ENCODE assay signal across 7 mouse cellular contexts in genomic region chr13:64152241-64152669, GRCm38 (mm10). TPM values are rescaled to one million over a fixed set of nuclear protein-coding genes. Genes with fewer than 3 reads are reported as not detected.
DNase-seq lines count a peak whose midpoint lies in the region; ATAC-seq and TF ChIP-seq lines count a peak whose summit lies in the region.

No protein-coding gene starts in this region.

- peak overlapping the region; percentile 95 for H3K27ac ChIP-seq in embryonic facial prominence, embryonic 10.5 days (replicated peaks)
- H3K27ac ChIP-seq in limb, embryonic 14.5 days (replicated peaks; ENCODE audit: low read depth, low read length), result peak overlapping the region; percentile 85
- H3K27ac ChIP-seq in midbrain, embryonic 16.5 days (ENCODE audit: low read length), result peak overlapping the region; percentile 48; the same call in 1 of the 2 replicates
- peak overlapping the region; percentile 75 for H3K27ac ChIP-seq in spleen, adult 2 months (ENCODE audit: insufficient read depth, low read length)

- ATAC-seq in limb, embryonic 14.5 days (ENCODE audit: low FRiP score, low read depth), result peak; percentile 7
- ATAC-seq in midbrain, embryonic 16.5 days, result peak; percentile 61

- no peak for TF ChIP-seq POLR2A in limb, embryonic 14.5 days (IDR thresholded peaks at IDR 0.05; ENCODE audit: borderline replicate concordance, extremely low read depth, insufficient read depth, insufficient read length)
- TF ChIP-seq POLR2A in spleen, adult 2 months (IDR thresholded peaks at IDR 0.05; ENCODE audit: low read depth, low read length), result peak; percentile 44; the same call in 1 of the 2 replicates

- H3K27me3 ChIP-seq in embryonic facial prominence, embryonic 10.5 days (replicated peaks; ENCODE audit: low read depth, poor library complexity, severe bottlenecking), result no peaks in the 10 kb centered on the region
- no peaks in the 10 kb centered on the region for H3K27me3 ChIP-seq in limb, embryonic 14.5 days (ENCODE audit: control insufficient read depth, insufficient read depth, low read length)
- H3K27me3 ChIP-seq in midbrain, embryonic 16.5 days (ENCODE audit: control insufficient read depth, insufficient read depth, low read depth, low read length), result no peaks in the 10 kb centered on the region
- no peaks in the 10 kb centered on the region for H3K27me3 ChIP-seq in spleen, adult 2 months (ENCODE audit: control insufficient read depth, insufficient read depth, low read length)

- H3K9me3 ChIP-seq in embryonic facial prominence, embryonic 10.5 days, result no peaks in the 10 kb centered on the region
- no peaks in the 10 kb centered on the region for H3K9me3 ChIP-seq in limb, embryonic 14.5 days (ENCODE audit: control insufficient read depth, low read length)
- no peaks in the 10 kb centered on the region for H3K9me3 ChIP-seq in midbrain, embryonic 16.5 days (replicated peaks; ENCODE audit: control insufficient read depth, low read length, poor library complexity, severe bottlenecking)

- peak overlapping the region; percentile 85 for H3K4me2 ChIP-seq in limb, embryonic 14.5 days (replicated peaks; ENCODE audit: low read depth, low read length, severe bottlenecking)
- peak overlapping the region; percentile 88 for H3K4me2 ChIP-seq in midbrain, embryonic 16.5 days (ENCODE audit: low read length)

- no peaks in the 10 kb centered on the region; the same call in 1 of the 2 replicates for H3K36me3 ChIP-seq in embryonic facial prominence, embryonic 10.5 days (replicated peaks)
- H3K36me3 ChIP-seq in limb, embryonic 14.5 days (ENCODE audit: control insufficient read depth, insufficient read depth, low read length), result no peaks in the 10 kb centered on the region
- no peaks in the 10 kb centered on the region for H3K36me3 ChIP-seq in midbrain, embryonic 16.5 days (ENCODE audit: control insufficient read depth, insufficient read depth, low read length)
- no peaks in the 10 kb centered on the region for H3K36me3 ChIP-seq in spleen, adult 2 months (ENCODE audit: control insufficient read depth, insufficient read depth, low read length)

- DNase-seq in adrenal gland, postnatal 10 days, result peak; percentile 92
- DNase-seq in embryonic facial prominence, embryonic 10.5 days (ENCODE audit: low spot score), result peak; percentile 91
- peak; percentile 99 for DNase-seq in heart, adult 11 months
- DNase-seq in kidney, adult 18-20 months, result peak; percentile 88
- peak; percentile 86 for DNase-seq in limb, embryonic 14.5 days (ENCODE audit: low spot score)
- DNase-seq in spleen, adult 2 months (ENCODE audit: low read depth in 1 of 2, low spot score in 2 of 2), result peak; percentile 52 to 86

- under 1% methylated on average over 42 of the region's 42 CpGs for WGBS in embryonic facial prominence, embryonic 10.5 days
- under 1% methylated on average over 26 of the region's 42 CpGs for WGBS in limb, embryonic 14.5 days
- 0% methylated on average over 36 of the region's 42 CpGs for WGBS in midbrain, embryonic 16.5 days
- under 1% methylated on average over 42 of the region's 42 CpGs for WGBS in spleen, adult 2 months

- peak overlapping the region; percentile 69 for H3K9ac ChIP-seq in limb, embryonic 14.5 days (ENCODE audit: low read depth, low read length, severe bottlenecking)
- H3K9ac ChIP-seq in midbrain, embryonic 16.5 days (ENCODE audit: low read depth, low read length), result peak overlapping the region; percentile 59

- peak overlapping the region; percentile 96 for H3K4me3 ChIP-seq in embryonic facial prominence, embryonic 10.5 days
- H3K4me3 ChIP-seq in limb, embryonic 14.5 days (replicated peaks; ENCODE audit: low read length), result peak overlapping the region; percentile 89
- peak overlapping the region; percentile 80 for H3K4me3 ChIP-seq in midbrain, embryonic 16.5 days (ENCODE audit: low read depth, low read length)
- peak overlapping the region; percentile 96 for H3K4me3 ChIP-seq in spleen, adult 2 months (ENCODE audit: extremely low read depth, insufficient read depth, insufficient read length)

- TF ChIP-seq CTCF in spleen, adult 2 months (IDR thresholded peaks at IDR 0.05; ENCODE audit: extremely low read depth, insufficient read depth, insufficient read length, insufficient replicate concordance), result no peak

- peaks cover 50% of the 10 kb centered on the region for H3K4me1 ChIP-seq in embryonic facial prominence, embryonic 10.5 days
- H3K4me1 ChIP-seq in limb, embryonic 14.5 days (ENCODE audit: control insufficient read depth, insufficient read depth, low read length), result peaks cover 17% of the 10 kb centered on the region
- peaks cover 6% of the 10 kb centered on the region for H3K4me1 ChIP-seq in midbrain, embryonic 16.5 days (ENCODE audit: control insufficient read depth, insufficient read depth, low read length)
- no peaks in the 10 kb centered on the region; the same call in 1 of the 2 replicates for H3K4me1 ChIP-seq in spleen, adult 2 months (ENCODE audit: control insufficient read depth, insufficient read depth, insufficient read length)

RNA-seq across cellular contexts. Expression of gene Zfp367, which starts 0.7 kb away (rescaled TPM):
- 10 to 100 TPM; 19.0 to 19.6 TPM for total RNA-seq in adrenal gland, postnatal 10 days (2021)
- polyA plus RNA-seq in embryonic facial prominence, embryonic 10.5 days (2016; fragmentation: Nextera tagmentation; extraction: Ambion mirVana), result 13.5 and 14.0 TPM in 2 replicates
- polyA plus RNA-seq in limb, embryonic 14.5 days (2012; rRNA removed), result 14.2 and 17.2 TPM in 2 replicates
- polyA plus RNA-seq in limb, embryonic 14.5 days (2014; fragmentation: Nextera tagmentation; extraction: Ambion mirVana), result 20.2 and 21.0 TPM in 2 replicates
- 3.8 and 4.6 TPM in 2 replicates for polyA plus RNA-seq in midbrain, embryonic 16.5 days (2015; fragmentation: Nextera tagmentation; extraction: Ambion mirVana)
- polyA plus RNA-seq in spleen, adult 2 months (2012; rRNA removed), result 4.4 and 5.8 TPM in 2 replicates

RNA-seq across cellular contexts. Expression of gene Habp4, which starts 9.4 kb away (rescaled TPM):
- 10 to 100 TPM; 20.4 to 24.7 TPM for total RNA-seq in adrenal gland, postnatal 10 days (2021)
- polyA plus RNA-seq in embryonic facial prominence, embryonic 10.5 days (2016; fragmentation: Nextera tagmentation; extraction: Ambion mirVana), result 17.4 and 19.5 TPM in 2 replicates
- 27.6 and 33.9 TPM in 2 replicates for polyA plus RNA-seq in limb, embryonic 14.5 days (2012; rRNA removed)
- polyA plus RNA-seq in limb, embryonic 14.5 days (2014; fragmentation: Nextera tagmentation; extraction: Ambion mirVana), result 30.1 and 35.2 TPM in 2 replicates
- polyA plus RNA-seq in midbrain, embryonic 16.5 days (2015; fragmentation: Nextera tagmentation; extraction: Ambion mirVana), result 34.7 and 41.9 TPM in 2 replicates
- polyA plus RNA-seq in spleen, adult 2 months (2012; rRNA removed), result 8.3 and 10.3 TPM in 2 replicates

RNA-seq across cellular contexts. Expression of gene Slc35d2, which starts 23.1 kb away (rescaled TPM):
- total RNA-seq in adrenal gland, postnatal 10 days (2021), result 1 to 10 TPM; 7.7 to 9.4 TPM
- polyA plus RNA-seq in embryonic facial prominence, embryonic 10.5 days (2016; fragmentation: Nextera tagmentation; extraction: Ambion mirVana), result 2.5 and 3.2 TPM in 2 replicates
- 6.4 and 8.3 TPM in 2 replicates for polyA plus RNA-seq in limb, embryonic 14.5 days (2012; rRNA removed)
- 5.5 and 6.0 TPM in 2 replicates for polyA plus RNA-seq in limb, embryonic 14.5 days (2014; fragmentation: Nextera tagmentation; extraction: Ambion mirVana)
- 0.99 and 2.1 TPM in 2 replicates for polyA plus RNA-seq in midbrain, embryonic 16.5 days (2015; fragmentation: Nextera tagmentation; extraction: Ambion mirVana)
- 4.5 and 6.0 TPM in 2 replicates for polyA plus RNA-seq in spleen, adult 2 months (2012; rRNA removed)

Comparison
In these comparisons a context has a peak if more than half of its experiments do, and no peak if none do; other contexts are left out.
1. Peak in every context shown above with its lines: DNase-seq, ATAC-seq, H3K4me3 ChIP-seq and H3K27ac ChIP-seq.